Mouse (Mus musculus) layer of hippocampus, postnatal 14 days (tissue): ENCODE data around the gene Klhl6. TPM values are rescaled to one million over a fixed set of nuclear protein-coding genes. Genes with fewer than 3 reads are reported as not detected.

Experiments used
- DNase-seq, 2 experiments: peaks; one replicate each; pipeline ENCODE4 v3.0.0; 2021 to 2022; ENCODE audit warnings: low spot score in 2 of 2, mixed read lengths in 1 of 2
- total RNA-seq, 2 experiments: library from RNA; stranded (reverse); gene quantifications; 2 replicates each; pipeline ENCODE4 v1.2.3; 2021

Gene Klhl6
- total RNA-seq, 2 experiments from 2014 or later = 1.5 to 2.1 TPM

GRCm38 (mm10) chr16:19972736-19973350 is 10.0 kb downstream of the Klhl6 start:
- no peak for DNase-seq

- DNase-seq = no peak
Observed at GRCm38 (mm10) chr16:19969506-19969905, 13.3 kb downstream of the Klhl6 start.

GRCm38 (mm10) chr16:19968666-19969065 is 14.2 kb downstream of the Klhl6 start:
- DNase-seq = peak in 1 of 2 experiments; percentile 15

- DNase-seq = no peak
Observed at GRCm38 (mm10) chr16:19967897-19968392, 14.9 kb downstream of the Klhl6 start.

GRCm38 (mm10) chr16:19966976-19967375 is 15.9 kb downstream of the Klhl6 start:
- DNase-seq = no peak

- DNase-seq = no peak
Observed at GRCm38 (mm10) chr16:19966437-19966836, 16.4 kb downstream of the Klhl6 start.

GRCm38 (mm10) chr16:19962951-19963350 is 19.9 kb downstream of the Klhl6 start:
- DNase-seq = no peak

GRCm38 (mm10) chr16:19961070-19961469 is 21.8 kb downstream of the Klhl6 start:
- DNase-seq = no peak

GRCm38 (mm10) chr16:19960407-19961058 is 22.3 kb downstream of the Klhl6 start:
- no peak for DNase-seq

- DNase-seq = no peak
Observed at GRCm38 (mm10) chr16:19957051-19957450, 25.8 kb downstream of the Klhl6 start.

GRCm38 (mm10) chr16:19947336-19947735 is 35.5 kb downstream of the Klhl6 start:
- DNase-seq = no peak

- DNase-seq = no peak
Observed at GRCm38 (mm10) chr16:19946578-19947298, 36.1 kb downstream of the Klhl6 start.

GRCm38 (mm10) chr16:19920823-19921222 is 62.0 kb downstream of the Klhl6 start:
- DNase-seq = no peak

- DNase-seq = no peak
Observed at GRCm38 (mm10) chr16:19918286-19918685, 64.6 kb downstream of the Klhl6 start.

- DNase-seq = no peak
Observed at GRCm38 (mm10) chr16:19912582-19912981, 70.3 kb downstream of the Klhl6 start.

GRCm38 (mm10) chr16:19908291-19908690 is 74.5 kb downstream of the Klhl6 start:
- no peak for DNase-seq

- DNase-seq = peak; percentile 7 to 18
Observed at GRCm38 (mm10) chr16:19907103-19907502, 75.7 kb downstream of the Klhl6 start.

GRCm38 (mm10) chr16:19904734-19905479 is 77.9 kb downstream of the Klhl6 start:
- no peak for DNase-seq

- DNase-seq = no peak
Observed at GRCm38 (mm10) chr16:19903792-19904191, 79.0 kb downstream of the Klhl6 start.
